Mouse (Mus musculus): ENCODE measurements around the gene Camkmt. TPM values are rescaled to one million over a fixed set of nuclear protein-coding genes. Genes with fewer than 3 reads are reported as not detected.

Gene Camkmt
- polyA plus RNA-seq, 1 experiment from 2014 or later: 17.0 TPM

DNA sequence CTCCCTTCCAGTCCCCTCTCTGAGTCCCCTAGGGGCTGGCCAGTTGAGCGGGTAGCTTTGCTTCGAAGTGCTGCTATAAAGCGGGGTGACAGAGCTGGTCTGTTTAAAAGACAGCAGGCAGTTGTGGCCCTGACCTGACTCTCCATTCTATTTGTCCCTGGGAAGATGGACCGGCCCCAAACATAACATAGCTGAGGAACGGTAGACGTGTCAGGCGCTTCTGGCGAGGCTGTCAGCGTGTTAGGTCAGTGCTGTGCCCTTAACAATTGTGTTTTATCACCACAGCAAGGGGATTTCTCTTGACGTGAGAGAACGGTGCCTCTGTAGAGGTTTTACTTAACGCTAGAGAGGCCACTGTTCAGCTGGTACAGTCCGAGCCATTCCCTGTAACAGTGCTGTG is 86.9 kb downstream of the Camkmt start:
- no peak for ATAC-seq
- Histone ChIP-seq H3K9me3 (replicated peaks) (no peaks in the 10 kb centered on the region), H3K9ac (no peak overlapping the region), H3K4me2 (no peak overlapping the region), H3K4me1 (peaks cover 6% of the 10 kb centered on the region), H3K27ac (no peak overlapping the region), H3K27me3 (no peaks in the 10 kb centered on the region), H3K36me3 (ENCODE audit: poor library complexity, severe bottlenecking) (no peaks in the 10 kb centered on the region), H3K4me3 (no peak overlapping the region)
- 72% methylated on average over 13 of the region's 13 CpGs for WGBS

DNA sequence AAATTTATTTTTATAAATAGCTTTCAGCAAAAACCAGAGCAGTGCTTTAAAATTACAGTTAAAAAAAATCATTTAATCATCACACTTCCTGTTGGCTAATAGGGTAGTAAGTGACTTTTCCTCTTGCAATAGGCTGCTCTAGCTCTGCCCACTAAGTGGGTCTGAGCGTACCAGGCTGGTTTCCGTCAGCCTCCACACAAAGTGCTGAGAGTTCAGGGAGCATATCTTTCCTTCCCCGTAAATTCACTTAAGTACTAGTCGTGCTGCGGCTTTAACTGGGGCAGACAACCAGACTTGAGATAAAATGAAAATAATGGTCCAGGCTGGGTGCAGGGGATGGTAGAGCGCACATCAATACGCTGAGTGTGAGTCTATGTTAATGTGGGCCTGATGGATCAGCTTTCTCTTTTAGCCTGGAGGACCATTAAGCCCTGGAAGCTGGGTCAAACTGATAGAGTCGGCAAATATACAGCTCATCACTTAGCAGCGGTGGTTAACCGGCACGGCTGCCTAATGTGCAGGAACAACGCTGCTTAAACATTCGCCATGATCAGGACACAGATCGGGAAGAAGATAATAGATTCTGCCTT is 90.2 kb downstream of the Camkmt start:
- H3K9ac ChIP-seq: no peak overlapping the region
- H3K4me1 ChIP-seq: peaks cover 6% of the 10 kb centered on the region
- H3K4me2 ChIP-seq: 0 out of 2 replicates have a peak overlapping the region, but pooled peaks have one; percentile 20
- ATAC-seq: no peak
- H3K36me3 ChIP-seq (ENCODE audit: poor library complexity, severe bottlenecking): no peaks in the 10 kb centered on the region
- H3K27ac ChIP-seq: no peak overlapping the region
- WGBS: 48% methylated on average over 14 of the region's 14 CpGs
- H3K4me3 ChIP-seq: no peak overlapping the region
- no peaks in the 10 kb centered on the region for H3K9me3 ChIP-seq (replicated peaks)
- H3K27me3 ChIP-seq: no peaks in the 10 kb centered on the region

DNA sequence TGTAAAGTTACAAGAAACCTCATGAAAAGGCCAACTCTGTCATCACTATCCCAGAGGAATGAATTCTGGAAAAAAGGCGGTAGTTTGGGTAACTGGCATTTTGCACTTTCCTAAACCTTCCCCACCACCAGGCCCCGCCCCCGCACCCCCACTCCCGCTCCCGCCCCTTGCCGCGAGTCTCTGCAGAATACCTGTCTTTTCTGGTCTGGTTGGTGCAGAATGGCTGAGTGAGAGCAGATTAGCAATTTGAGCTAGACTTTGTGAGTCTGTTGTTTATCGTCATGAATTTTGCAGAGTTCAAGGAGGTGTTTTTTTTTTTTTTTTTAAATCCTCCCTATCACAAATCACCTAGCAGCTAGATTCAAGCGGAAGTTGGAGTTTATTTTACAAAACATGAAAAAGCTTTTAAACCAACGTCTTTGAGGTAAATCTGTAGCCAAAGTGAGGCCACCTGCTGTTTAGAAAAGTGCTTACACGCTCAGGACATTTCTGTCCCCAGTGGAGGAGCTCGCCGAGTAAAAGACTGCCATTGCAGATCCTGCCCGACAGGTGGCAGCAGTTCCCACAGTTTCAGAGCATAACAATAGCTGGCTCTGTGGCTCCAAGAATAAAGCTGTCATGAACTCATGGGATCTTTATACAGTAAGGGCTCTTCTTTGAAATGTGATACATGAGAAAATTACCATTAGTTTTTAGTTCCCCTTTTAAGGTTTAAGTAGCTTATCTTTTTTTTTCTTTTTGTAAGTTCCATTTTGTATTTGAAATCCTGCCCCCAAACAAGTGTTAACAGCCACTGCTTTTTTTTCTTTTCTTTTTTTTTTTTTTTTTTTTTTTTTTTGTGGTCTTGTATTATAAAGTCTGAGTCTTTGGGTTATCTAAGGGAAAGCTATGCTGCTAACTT is 99.1 kb downstream of the Camkmt start:
- Histone ChIP-seq H3K27ac (no peak overlapping the region), H3K4me3 (no peak overlapping the region), H3K27me3 (no peaks in the 10 kb centered on the region), H3K9ac (no peak overlapping the region), H3K4me1 (peaks cover 4% of the 10 kb centered on the region; the same call in 1 of the 2 replicates), H3K36me3 (ENCODE audit: poor library complexity, severe bottlenecking) (no peaks in the 10 kb centered on the region), H3K4me2 (peak overlapping the region; percentile 50), H3K9me3 (replicated peaks) (no peaks in the 10 kb centered on the region)
- WGBS: 5% methylated on average over 14 of the region's 14 CpGs
- peak; percentile 94 for ATAC-seq

DNA sequence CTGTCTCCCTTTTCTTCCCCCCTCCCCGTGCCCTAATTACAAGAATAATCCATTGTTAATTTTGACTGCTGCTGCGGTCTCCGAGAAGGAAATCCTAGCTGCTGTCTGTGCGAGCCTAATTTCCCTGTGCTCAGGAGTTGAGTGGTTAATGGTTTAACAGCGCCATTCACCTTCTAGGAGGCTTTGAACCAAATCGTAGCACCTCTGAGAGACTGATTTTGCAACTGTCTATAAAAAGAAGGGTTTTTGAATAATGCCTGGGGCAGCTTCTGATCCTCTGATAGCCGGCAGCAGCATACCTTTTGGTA is 99.7 kb downstream of the Camkmt start:
- Histone ChIP-seq H3K4me1 (peaks cover 4% of the 10 kb centered on the region; the same call in 1 of the 2 replicates), H3K9me3 (replicated peaks) (no peaks in the 10 kb centered on the region), H3K27me3 (no peaks in the 10 kb centered on the region), H3K9ac (no peak overlapping the region), H3K36me3 (ENCODE audit: poor library complexity, severe bottlenecking) (no peaks in the 10 kb centered on the region), H3K4me3 (no peak overlapping the region), H3K27ac (no peak overlapping the region), H3K4me2 (peak overlapping the region; percentile 39)
- WGBS: 1% methylated on average over 7 of the region's 7 CpGs
- no peak for ATAC-seq

DNA sequence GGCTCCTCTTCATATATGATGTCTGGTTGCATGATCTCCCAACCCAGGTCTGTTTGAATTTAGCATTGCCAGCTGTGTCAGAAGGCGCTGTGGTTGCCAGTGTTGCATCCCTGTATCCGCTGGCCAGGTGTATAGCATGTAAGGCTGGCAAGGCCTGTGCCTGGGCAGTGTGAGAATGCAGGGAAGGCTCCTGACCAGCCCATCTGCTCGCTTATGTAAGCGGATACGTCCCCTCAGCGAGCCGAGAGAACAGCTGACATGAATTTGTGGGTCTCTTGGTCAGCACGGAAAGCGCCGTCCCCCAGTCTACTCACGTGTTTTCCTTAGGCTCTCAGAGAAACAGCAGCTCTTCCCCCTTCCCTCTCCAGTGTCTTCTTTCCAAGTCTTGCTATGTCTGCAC is 102.9 kb downstream of the Camkmt start:
- peaks cover 4% of the 10 kb centered on the region; the same call in 1 of the 2 replicates for H3K4me1 ChIP-seq
- H3K36me3 ChIP-seq (ENCODE audit: poor library complexity, severe bottlenecking): no peaks in the 10 kb centered on the region
- H3K9ac ChIP-seq: no peak overlapping the region
- no peak for ATAC-seq
- no peaks in the 10 kb centered on the region for H3K27me3 ChIP-seq
- no peak overlapping the region for H3K27ac ChIP-seq
- no peak overlapping the region for H3K4me2 ChIP-seq
- no peak overlapping the region for H3K4me3 ChIP-seq
- WGBS: 87% methylated on average over 11 of the region's 11 CpGs
- H3K9me3 ChIP-seq (replicated peaks): no peaks in the 10 kb centered on the region

DNA sequence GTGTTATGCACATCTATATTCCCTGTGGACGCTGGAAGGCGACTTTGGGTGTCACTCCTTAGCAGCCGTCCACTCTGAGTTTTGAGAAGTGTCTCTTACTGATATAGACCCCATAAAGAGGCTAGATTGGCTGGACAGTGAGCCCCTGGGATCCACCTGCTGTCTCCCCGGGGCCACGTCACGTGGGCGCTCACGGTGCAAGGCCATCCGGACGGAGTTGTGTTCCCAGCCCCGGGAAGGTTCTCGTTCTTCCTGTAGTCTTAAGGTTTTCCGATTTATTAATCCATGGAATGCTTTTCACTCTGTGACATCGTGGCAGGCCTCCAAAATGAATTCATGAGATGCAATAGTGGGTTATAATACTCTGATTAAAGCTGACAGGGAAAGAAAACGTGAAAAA is 108.4 kb downstream of the Camkmt start:
- H3K9ac ChIP-seq: no peak overlapping the region
- H3K4me1 ChIP-seq: no peaks in the 10 kb centered on the region
- WGBS: 87% methylated on average over 15 of the region's 15 CpGs
- no peaks in the 10 kb centered on the region for H3K9me3 ChIP-seq (replicated peaks)
- H3K27me3 ChIP-seq: no peaks in the 10 kb centered on the region
- ATAC-seq: no peak
- H3K27ac ChIP-seq: no peak overlapping the region
- H3K4me3 ChIP-seq: no peak overlapping the region
- H3K4me2 ChIP-seq: no peak overlapping the region
- H3K36me3 ChIP-seq (ENCODE audit: poor library complexity, severe bottlenecking): no peaks in the 10 kb centered on the region

DNA sequence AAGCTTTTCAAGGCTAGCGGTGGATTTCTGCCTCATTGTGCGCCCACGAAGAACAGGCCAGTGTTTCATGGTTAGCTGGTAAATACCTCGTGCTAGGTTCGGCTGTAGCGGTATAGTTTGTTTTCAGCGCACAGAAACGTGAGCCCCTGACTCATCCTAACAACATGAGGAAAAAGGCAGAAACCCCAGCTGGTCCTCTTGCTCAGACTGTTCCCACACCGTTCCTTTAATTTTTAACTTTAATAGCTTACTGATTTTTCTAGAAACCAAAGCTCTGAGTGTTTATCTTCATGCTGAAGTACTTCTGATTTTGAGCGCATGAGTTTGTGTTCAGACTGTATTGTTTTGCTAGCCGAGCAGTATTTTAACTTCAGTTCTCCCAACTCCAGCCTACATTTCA is 109.0 kb downstream of the Camkmt start:
- H3K4me1 ChIP-seq: no peaks in the 10 kb centered on the region
- ATAC-seq: no peak
- 89% methylated on average over 11 of the region's 11 CpGs for WGBS

DNA sequence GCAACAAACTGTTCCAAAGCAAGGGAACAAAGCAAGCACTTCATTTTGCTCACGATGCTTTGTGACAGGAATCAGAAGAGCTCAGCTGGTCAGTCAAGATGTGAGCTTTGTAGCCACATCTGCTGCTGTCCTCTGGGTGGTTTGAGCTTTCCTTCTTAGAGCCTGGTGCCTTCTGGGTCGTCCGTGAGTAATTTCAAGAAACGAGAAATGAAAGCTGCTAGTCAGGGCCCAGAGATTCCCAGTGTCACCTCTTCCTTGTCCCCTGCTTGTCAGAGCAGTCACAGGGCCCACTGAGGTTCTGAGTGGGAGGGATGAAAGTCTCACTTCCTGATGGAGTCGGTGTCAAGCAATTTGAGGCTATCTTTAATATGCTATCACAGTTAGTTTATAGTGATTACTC is 127.7 kb downstream of the Camkmt start:
- no peaks in the 10 kb centered on the region for H3K36me3 ChIP-seq (ENCODE audit: poor library complexity, severe bottlenecking)
- H3K4me2 ChIP-seq: no peak overlapping the region
- 85% methylated on average over 5 of the region's 5 CpGs for WGBS
- H3K9me3 ChIP-seq (replicated peaks): peaks cover 8% of the 10 kb centered on the region; the same call in 1 of the 2 replicates
- H3K27me3 ChIP-seq: no peaks in the 10 kb centered on the region
- no peak overlapping the region for H3K9ac ChIP-seq
- no peaks in the 10 kb centered on the region for H3K4me1 ChIP-seq
- no peak overlapping the region for H3K4me3 ChIP-seq
- H3K27ac ChIP-seq: no peak overlapping the region
- no peak for ATAC-seq

More for the DNA sequence above, 109.0 kb downstream of the Camkmt start:
- H3K9ac ChIP-seq: no peak overlapping the region
- H3K27me3 ChIP-seq: no peaks in the 10 kb centered on the region
- H3K4me2 ChIP-seq: no peak overlapping the region
- no peaks in the 10 kb centered on the region for H3K9me3 ChIP-seq (replicated peaks)
- H3K36me3 ChIP-seq (ENCODE audit: poor library complexity, severe bottlenecking): no peaks in the 10 kb centered on the region
- H3K27ac ChIP-seq: no peak overlapping the region
- no peak overlapping the region for H3K4me3 ChIP-seq

DNA sequence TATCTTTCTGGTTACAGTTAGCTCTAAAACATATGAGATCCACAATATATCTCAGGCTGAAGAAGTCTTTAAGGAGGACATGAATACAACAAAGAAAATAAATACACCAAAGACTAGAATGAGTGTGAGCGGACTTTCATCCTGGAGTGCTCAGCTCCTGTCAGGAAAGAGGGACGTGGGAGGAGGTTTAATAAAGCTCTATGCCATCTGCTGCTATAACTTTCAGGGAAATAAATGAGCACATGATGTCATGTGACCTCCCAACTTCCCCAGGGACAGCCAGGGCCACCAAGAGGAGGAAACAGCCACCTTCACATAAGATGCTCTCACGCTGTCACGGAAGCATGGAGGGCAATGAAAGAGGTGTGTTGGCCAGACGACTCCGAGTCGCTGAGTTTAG is 151.8 kb downstream of the Camkmt start:
- ATAC-seq: no peak
- no peaks in the 10 kb centered on the region for H3K27me3 ChIP-seq
- no peaks in the 10 kb centered on the region for H3K36me3 ChIP-seq (ENCODE audit: poor library complexity, severe bottlenecking)
- H3K9ac ChIP-seq: no peak overlapping the region
- H3K4me1 ChIP-seq: no peaks in the 10 kb centered on the region
- no peak overlapping the region for H3K4me3 ChIP-seq
- H3K9me3 ChIP-seq (replicated peaks): no peaks in the 10 kb centered on the region
- no peak overlapping the region for H3K27ac ChIP-seq
- no peak overlapping the region for H3K4me2 ChIP-seq
- 92% methylated on average over 7 of the region's 7 CpGs for WGBS

DNA sequence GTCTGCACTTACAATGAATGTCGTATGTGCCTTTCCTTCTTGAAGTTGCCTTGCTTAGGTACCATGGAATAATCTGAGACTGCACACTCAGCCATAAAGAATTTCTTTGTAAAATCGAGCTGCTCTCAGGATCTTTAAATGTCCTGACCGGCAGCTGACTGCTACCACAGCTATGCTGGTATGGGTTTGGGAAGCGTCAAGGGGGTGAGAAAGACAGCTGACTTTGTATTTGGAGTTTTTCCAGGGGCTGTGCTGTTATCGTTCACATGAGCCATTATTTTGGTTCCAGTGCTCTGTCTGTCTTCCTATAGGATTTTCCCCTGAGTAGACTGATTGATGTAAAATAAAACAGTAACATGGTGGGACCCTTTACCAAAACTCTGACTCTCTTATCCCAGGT is 158.6 kb downstream of the Camkmt start:
- Histone ChIP-seq H3K27me3 (no peaks in the 10 kb centered on the region), H3K27ac (no peak overlapping the region), H3K9me3 (replicated peaks) (no peaks in the 10 kb centered on the region), H3K36me3 (ENCODE audit: poor library complexity, severe bottlenecking) (no peaks in the 10 kb centered on the region), H3K4me2 (no peak overlapping the region), H3K9ac (no peak overlapping the region), H3K4me3 (no peak overlapping the region), H3K4me1 (no peaks in the 10 kb centered on the region)
- WGBS: 70% methylated on average over 5 of the region's 5 CpGs
- no peak for ATAC-seq

DNA sequence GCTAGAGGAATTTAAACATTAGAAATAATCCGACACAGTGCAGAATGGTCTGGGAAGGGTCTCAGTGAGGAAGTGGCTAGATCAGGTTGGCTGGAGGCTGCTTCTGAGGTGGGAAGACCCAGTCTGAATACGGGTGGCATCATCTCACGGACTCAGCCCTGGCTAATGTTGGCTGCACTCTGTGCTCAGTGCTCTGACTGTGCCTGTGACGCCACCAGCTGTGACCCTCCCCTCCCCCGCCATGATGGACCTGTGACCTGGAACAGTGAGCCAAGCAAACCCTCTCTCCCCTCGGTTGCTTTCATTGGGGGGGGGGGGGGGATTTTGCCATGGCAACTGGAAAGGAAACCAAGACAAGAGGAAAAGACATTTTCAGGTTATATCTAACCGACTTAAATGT is 159.4 kb downstream of the Camkmt start:
- WGBS: 36% methylated on average over 7 of the region's 7 CpGs
- no peaks in the 10 kb centered on the region for H3K27me3 ChIP-seq

DNA sequence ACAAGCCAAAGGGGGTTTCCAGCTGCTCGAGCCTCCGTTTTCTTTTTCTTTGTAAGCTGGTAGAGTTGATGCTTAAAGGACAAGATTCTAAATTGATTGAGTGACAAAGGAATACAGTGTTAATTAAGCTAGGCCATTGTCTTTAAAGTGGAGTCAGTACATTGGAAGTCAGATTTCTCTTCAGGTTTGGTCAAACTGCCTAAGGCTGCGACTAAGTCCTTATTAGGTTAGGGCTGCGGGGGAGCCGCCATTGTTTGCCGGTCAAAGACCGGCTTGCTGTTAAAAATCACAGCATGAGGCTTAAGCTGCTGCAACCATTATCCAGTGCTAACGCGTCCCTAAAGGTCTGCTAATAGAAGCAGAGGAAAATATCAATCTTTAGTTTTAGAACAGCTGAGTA is 166.6 kb downstream of the Camkmt start:
- Histone ChIP-seq H3K9me3 (replicated peaks) (no peaks in the 10 kb centered on the region), H3K4me2 (peak overlapping the region; percentile 46), H3K4me1 (peaks cover 10% of the 10 kb centered on the region; the same call in 1 of the 2 replicates), H3K4me3 (no peak overlapping the region), H3K27ac (peak overlapping the region; percentile 26; the same call in 1 of the 2 replicates), H3K36me3 (ENCODE audit: poor library complexity, severe bottlenecking) (no peaks in the 10 kb centered on the region), H3K27me3 (no peaks in the 10 kb centered on the region), H3K9ac (no peak overlapping the region; the same call in 1 of the 2 replicates)
- peak; percentile 48; the same call in 1 of the 2 replicates for ATAC-seq
- WGBS: 1% methylated on average over 9 of the region's 9 CpGs

More for the DNA sequence above, 159.4 kb downstream of the Camkmt start:
- no peak overlapping the region for H3K4me3 ChIP-seq
- H3K36me3 ChIP-seq (ENCODE audit: poor library complexity, severe bottlenecking): no peaks in the 10 kb centered on the region
- H3K27ac ChIP-seq: no peak overlapping the region
- H3K9me3 ChIP-seq (replicated peaks): no peaks in the 10 kb centered on the region
- no peak overlapping the region for H3K9ac ChIP-seq
- no peak for ATAC-seq
- no peaks in the 10 kb centered on the region for H3K4me1 ChIP-seq
- no peak overlapping the region for H3K4me2 ChIP-seq
